Mouse (Mus musculus) intestine, postnatal 0 days (tissue): ENCODE data around the gene Hoxc8. TPM values are rescaled to one million over a fixed set of nuclear protein-coding genes. Genes with fewer than 3 reads are reported as not detected.
A peak's percentile ranks its signal among the peaks of the same experiment; 100 is the strongest.

Source experiments
- ATAC-seq: fragments of 200-750 bp; cut with Nextera tagmentation; 2 replicates; pipeline ENCODE4 v1.8.0; 2017; ENCODE audit warnings: mild to moderate bottlenecking, moderate TSS enrichment, moderate library complexity
- H3K27ac ChIP-seq: fragments of 300-500 bp; sonication (generic); 2 replicates; pipeline ENCODE4 v1.5.1; 2014; ENCODE audit warnings: mild to moderate bottlenecking, low read depth, low read length, moderate library complexity
- H3K27me3 ChIP-seq: fragments of 300-500 bp; sonication (generic); replicated peaks from 2 replicates; pipeline ENCODE4 v1.6.1; 2014; ENCODE audit warnings: low read length, mixed read lengths; ENCODE audit not compliant: control insufficient read depth, insufficient read depth
- H3K36me3 ChIP-seq: fragments of 300-500 bp; sonication (generic); 2 replicates; pipeline ENCODE4 v1.6.1; 2014; ENCODE audit warnings: mild to moderate bottlenecking, moderate library complexity; ENCODE audit not compliant: control insufficient read depth, insufficient read depth
- H3K4me1 ChIP-seq: fragments of 300-500 bp; sonication (generic); replicated peaks from 2 replicates; pipeline ENCODE4 v1.6.1; 2014; ENCODE audit warnings: antibody characterized with exemption, low read length, mixed read lengths; ENCODE audit not compliant: control insufficient read depth, insufficient read depth
- H3K4me2 ChIP-seq: fragments of 300-500 bp; sonication (generic); replicated peaks from 2 replicates; pipeline ENCODE4 v1.6.1; 2014; ENCODE audit warnings: low read depth, mild to moderate bottlenecking, moderate library complexity
- H3K4me3 ChIP-seq: fragments of 300-500 bp; sonication (generic); 2 replicates; pipeline ENCODE4 v1.5.1; 2014; ENCODE audit warnings: low read depth, low read length
- H3K9ac ChIP-seq: fragments of 300-500 bp; sonication (generic); 2 replicates; pipeline ENCODE4 v1.6.1; 2014; ENCODE audit warnings: mild to moderate bottlenecking, low read depth, low read length
- H3K9me3 ChIP-seq: fragments of 300-500 bp; sonication (generic); 2 replicates; pipeline ENCODE4 v1.6.1; 2016; ENCODE audit warnings: mixed run types; ENCODE audit not compliant: control insufficient read depth
- CTCF ChIP-seq: sonication (generic); IDR thresholded peaks from 2 replicates; pipeline ENCODE4 v1.5.1; 2016; ENCODE audit warnings: low read depth, mild to moderate bottlenecking, control low read depth, antibody characterized with exemption, moderate library complexity
- WGBS: fragments of 180-500 bp; shearing (Covaris S2); extraction: QIAGEN DNeasy Blood & Tissue Kit; methylation state at CpG from one replicate; pipeline ENCODE4 v1.1.7; 2014; 5-methylcytosine and 5-hydroxymethylcytosine counted together
- polyA plus RNA-seq: library from polyadenylated mRNA; unstranded; fragments of >200 nt; fragmentation: Nextera tagmentation; extraction: Ambion mirVana; gene quantifications from 2 replicates; pipeline ENCODE4 v1.2.1, GENCODE M21; 2015

The Hoxc8 gene
- polyA plus RNA-seq, 1 experiment from 2014 or later, result 3.5 TPM

- H3K9me3 ChIP-seq, result no peaks in the 10 kb centered on the region
- no peaks in the 10 kb centered on the region for H3K36me3 ChIP-seq
- H3K4me1 ChIP-seq, result no peaks in the 10 kb centered on the region
- no peak overlapping the region for H3K27ac ChIP-seq
- 2% methylated on average over 28 of the region's 28 CpGs for WGBS
- TF ChIP-seq CTCF, result no peak
- peak overlapping the region; percentile 41 for H3K4me2 ChIP-seq
- ATAC-seq, result no peak
- H3K9ac ChIP-seq, result no peak overlapping the region
- peak overlapping the region; percentile 11; the same call in 1 of the 2 replicates for H3K4me3 ChIP-seq
- peaks cover 95% of the 10 kb centered on the region for H3K27me3 ChIP-seq
These were observed 26.5 kb upstream of the Hoxc8 start for GRCm38 (mm10) chr15:102963671-102964640.

- H3K27ac ChIP-seq, result no peak overlapping the region
- H3K9ac ChIP-seq, result no peak overlapping the region
- WGBS, result 5% methylated on average over 26 of the region's 26 CpGs
- no peak for ATAC-seq
- no peak overlapping the region for H3K4me3 ChIP-seq
- no peaks in the 10 kb centered on the region for H3K9me3 ChIP-seq
- H3K36me3 ChIP-seq, result no peaks in the 10 kb centered on the region
- H3K4me1 ChIP-seq, result no peaks in the 10 kb centered on the region
- peaks cover 96% of the 10 kb centered on the region for H3K27me3 ChIP-seq
- no peak overlapping the region for H3K4me2 ChIP-seq
- TF ChIP-seq CTCF, result no peak
These were observed 25.2 kb upstream of the Hoxc8 start for GRCm38 (mm10) chr15:102965003-102965891.

GRCm38 (mm10) chr15:102965892-102966775 lies 24.3 kb upstream of the Hoxc8 start:
- peak; percentile 35; the same call in 1 of the 2 replicates for ATAC-seq
- Histone ChIP-seq H3K4me1 (no peaks in the 10 kb centered on the region), H3K27ac (no peak overlapping the region), H3K4me3 (0 out of 2 replicates have a peak overlapping the region, but pooled peaks have one; percentile 0), H3K27me3 (peaks cover 96% of the 10 kb centered on the region), H3K4me2 (peak overlapping the region; percentile 25; the same call in 1 of the 2 replicates), H3K9ac (no peak overlapping the region), H3K9me3 (no peaks in the 10 kb centered on the region), H3K36me3 (no peaks in the 10 kb centered on the region)
- TF ChIP-seq CTCF, result peak; percentile 89
- 4% methylated on average over 30 of the region's 30 CpGs for WGBS

- Histone ChIP-seq H3K4me3 (peak within 1 kb of the TSS; percentile 0; the same call in 1 of the 2 replicates), H3K4me1 (no peaks in the 10 kb centered on the region), H3K27me3 (peaks cover 96% of the 10 kb centered on the region), H3K9me3 (no peaks in the 10 kb centered on the region), H3K27ac (no peak within 1 kb of the TSS), H3K4me2 (peak within 1 kb of the TSS; percentile 25; the same call in 1 of the 2 replicates), H3K36me3 (no peaks in the 10 kb centered on the region), H3K9ac (no peak within 1 kb of the TSS)
- 4% methylated on average over 27 of the region's 27 CpGs for WGBS
- TF ChIP-seq CTCF, result no peak
- peak; percentile 21; the same call in 1 of the 2 replicates for ATAC-seq
These were observed 23.6 kb upstream of the Hoxc8 start, which contains the start of gene Hoxc10 for GRCm38 (mm10) chr15:102966776-102967311. Hoxc10 (plus strand) TSS chr15:102966796.

GRCm38 (mm10) chr15:102967312-102967510 lies 23.2 kb upstream of the Hoxc8 start, which contains the start of gene Hoxc5:
Hoxc5 (plus strand) TSS chr15:102967443.
- no peak; the same call in 1 of the 2 replicates for ATAC-seq
- Histone ChIP-seq H3K27me3 (peaks cover 98% of the 10 kb centered on the region), H3K27ac (no peak within 1 kb of the TSS), H3K9ac (no peak within 1 kb of the TSS), H3K4me1 (no peaks in the 10 kb centered on the region), H3K4me3 (peak within 1 kb of the TSS; percentile 0; the same call in 1 of the 2 replicates), H3K9me3 (no peaks in the 10 kb centered on the region), H3K36me3 (no peaks in the 10 kb centered on the region), H3K4me2 (peak within 1 kb of the TSS; percentile 25; the same call in 1 of the 2 replicates)
- WGBS, result 6% methylated on average over 12 of the region's 12 CpGs
- no peak for TF ChIP-seq CTCF
